Mouse (Mus musculus) kidney, embryonic 16.5 days (tissue): ENCODE measurements around the gene Gm40460. TPM values are rescaled to one million over a fixed set of nuclear protein-coding genes. Genes with fewer than 3 reads are reported as not detected.

Source experiments
- ATAC-seq: fragments of 200-750 bp; cut with Nextera tagmentation; 2 replicates; pipeline ENCODE4 v1.8.0; 2017; ENCODE audit warnings: moderate TSS enrichment; ENCODE audit not compliant: low FRiP score, low TSS enrichment
- H3K27ac ChIP-seq: fragments of 300-500 bp; sonication (generic); 2 replicates; pipeline ENCODE4 v1.5.1; 2014; ENCODE audit warnings: low read length
- H3K27me3 ChIP-seq: fragments of 300-500 bp; sonication (generic); 2 replicates; pipeline ENCODE4 v1.6.1; 2014; ENCODE audit warnings: low read length, control low read depth, mixed read lengths; ENCODE audit not compliant: insufficient read depth
- H3K36me3 ChIP-seq: fragments of 300-500 bp; sonication (generic); 2 replicates; pipeline ENCODE4 v1.6.1; 2014; ENCODE audit warnings: low read length, control low read depth, mixed read lengths; ENCODE audit not compliant: insufficient read depth
- H3K4me1 ChIP-seq: fragments of 300-500 bp; sonication (generic); 2 replicates; pipeline ENCODE4 v1.6.1; 2014; ENCODE audit warnings: low read length, control low read depth, mixed read lengths; ENCODE audit not compliant: insufficient read depth
- H3K4me2 ChIP-seq: fragments of 300-500 bp; sonication (generic); replicated peaks from 2 replicates; pipeline ENCODE4 v1.6.1; 2014; ENCODE audit warnings: low read depth, low read length
- H3K4me3 ChIP-seq: fragments of 300-500 bp; sonication (generic); 2 replicates; pipeline ENCODE4 v1.5.1; 2014; ENCODE audit warnings: mild to moderate bottlenecking, low read length
- H3K9ac ChIP-seq: fragments of 300-500 bp; sonication (generic); replicated peaks from 2 replicates; pipeline ENCODE4 v1.6.1; 2014; ENCODE audit warnings: low read length
- H3K9me3 ChIP-seq: fragments of 300-500 bp; sonication (generic); 2 replicates; pipeline ENCODE4 v1.6.1; 2016; ENCODE audit warnings: low read length, control low read depth
- WGBS: fragments of 180-500 bp; shearing (Covaris S2); extraction: QIAGEN DNeasy Blood & Tissue Kit; methylation state at CpG from one replicate; pipeline ENCODE4 v1.1.7; 2014; 5-methylcytosine and 5-hydroxymethylcytosine counted together
- polyA plus RNA-seq: library from polyadenylated mRNA; unstranded; fragments of >200 nt; fragmentation: Nextera tagmentation; extraction: Ambion mirVana; gene quantifications from 2 replicates; pipeline ENCODE4 v1.2.1, GENCODE M21; 2015

Gene Gm40460
- polyA plus RNA-seq, 1 experiment from 2014 or later: not detected

DNA sequence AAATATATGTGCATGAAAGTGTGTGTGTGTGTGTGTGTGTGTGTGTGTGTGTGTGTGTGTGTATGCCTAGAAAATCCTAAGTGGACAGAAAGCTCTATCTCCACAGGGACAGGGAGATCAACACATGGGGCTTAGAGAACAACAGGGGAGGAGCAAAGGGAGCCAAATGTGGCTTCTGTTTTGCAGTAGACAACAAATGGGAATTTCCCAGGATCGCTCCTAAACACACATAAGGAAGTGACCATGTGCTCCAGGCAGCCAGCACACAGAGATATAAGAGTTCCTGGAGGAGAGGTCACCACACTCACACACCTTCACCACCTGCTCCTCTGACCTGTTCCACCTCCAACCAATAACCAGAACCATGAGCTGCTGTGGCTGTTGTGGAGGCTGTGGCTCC is 39.8 kb downstream of the Gm40460 start, which contains the start of gene Krtap5-3:
Gene Krtap5-3 (plus strand): TSS at position 301 of the 400 bp plus-strand sequence.
- no peak within 1 kb of the TSS for H3K4me2 ChIP-seq
- no peaks in the 10 kb centered on the region for H3K9me3 ChIP-seq
- H3K27ac ChIP-seq: no peak within 1 kb of the TSS
- 21% methylated on average over 1 of the region's 1 CpGs for WGBS
- no peaks in the 10 kb centered on the region for H3K4me1 ChIP-seq
- H3K36me3 ChIP-seq: no peaks in the 10 kb centered on the region
- ATAC-seq: no peak
- no peaks in the 10 kb centered on the region for H3K27me3 ChIP-seq
- H3K4me3 ChIP-seq: no peak within 1 kb of the TSS
- no peak within 1 kb of the TSS for H3K9ac ChIP-seq

DNA sequence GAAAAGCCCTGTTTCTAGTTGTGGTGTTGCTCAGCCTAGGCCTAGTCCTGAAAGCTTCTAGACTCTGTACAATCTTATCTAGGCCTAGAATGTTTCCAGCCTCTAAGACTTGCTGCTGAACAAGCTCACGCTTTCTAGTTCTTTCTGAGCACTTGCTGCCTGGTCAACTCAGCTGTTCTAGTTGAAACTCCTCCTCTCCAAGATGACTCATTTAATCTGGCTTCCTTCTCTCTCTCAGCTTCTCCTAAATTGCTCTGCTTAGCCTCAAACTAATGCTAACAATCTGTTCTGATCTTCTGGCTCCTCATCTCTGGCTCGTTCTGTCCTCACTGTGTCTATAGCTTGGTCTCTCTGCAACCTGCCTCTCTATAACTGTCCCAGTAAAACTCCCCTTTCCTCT is 42.1 kb downstream of the Gm40460 start:
- no peak overlapping the region for H3K9ac ChIP-seq
- no peak overlapping the region for H3K27ac ChIP-seq
- H3K4me1 ChIP-seq: no peaks in the 10 kb centered on the region
- no peaks in the 10 kb centered on the region for H3K27me3 ChIP-seq
- H3K9me3 ChIP-seq: peaks cover 2% of the 10 kb centered on the region; the same call in 1 of the 2 replicates
- H3K36me3 ChIP-seq: no peaks in the 10 kb centered on the region
- no peak overlapping the region for H3K4me2 ChIP-seq
- no peak overlapping the region for H3K4me3 ChIP-seq
- WGBS: 82% methylated on average over 2 of the region's 2 CpGs
- no peak for ATAC-seq

Other genes with a start within 250 kb of the Gm40460 start
- 69.1 and 77.2 TPM in 2 replicates for gene Mob2, start 180.0 kb downstream of the Gm40460 start, polyA plus RNA-seq
- gene Dusp8, start 145.2 kb downstream of the Gm40460 start, polyA plus RNA-seq: 2.4 and 2.5 TPM in 2 replicates
- gene Gm45618, start 120.3 kb downstream of the Gm40460 start, polyA plus RNA-seq: not detected in 2 replicates
- gene Gm39115, start 105.0 kb downstream of the Gm40460 start, polyA plus RNA-seq: not detected in 2 replicates
- not detected in 2 replicates for gene Gm45337, start 96.5 kb downstream of the Gm40460 start, polyA plus RNA-seq
- gene Gm29735, start 84.0 kb downstream of the Gm40460 start, polyA plus RNA-seq: not detected in 2 replicates
- gene Gm4553, start 75.3 kb downstream of the Gm40460 start, polyA plus RNA-seq: not detected in 2 replicates
- not detected in 2 replicates for gene Krtap5-2, start 65.1 kb downstream of the Gm40460 start, polyA plus RNA-seq
- gene Gm10153, start 50.7 kb downstream of the Gm40460 start, polyA plus RNA-seq: not detected in 2 replicates
- not detected in 2 replicates for gene Krtap5-3, start 39.7 kb downstream of the Gm40460 start, polyA plus RNA-seq
- not detected in 2 replicates for gene Gm7579, start 29.2 kb downstream of the Gm40460 start, polyA plus RNA-seq
- gene Krtap5-5, start 11.1 kb downstream of the Gm40460 start, polyA plus RNA-seq: not detected in 2 replicates
- not detected in 2 replicates for gene Gm2431, start 17.3 kb upstream of the Gm40460 start, polyA plus RNA-seq
- not detected in 2 replicates for gene Gm4559, start 33.3 kb upstream of the Gm40460 start, polyA plus RNA-seq
- not detected in 2 replicates for gene Krtap5-1, start 56.0 kb upstream of the Gm40460 start, polyA plus RNA-seq
- not detected in 2 replicates for gene Krtap5-4, start 62.5 kb upstream of the Gm40460 start, polyA plus RNA-seq
- gene Ifitm10, start 132.7 kb upstream of the Gm40460 start, polyA plus RNA-seq: 1.8 and 2.5 TPM in 2 replicates
- gene Gm49369, start 141.6 kb upstream of the Gm40460 start, polyA plus RNA-seq: 4.4 TPM in 1 of 2 replicates, not detected in the other
- 398 and 453 TPM in 2 replicates for gene Ctsd, start 147.0 kb upstream of the Gm40460 start, polyA plus RNA-seq
- 2.3 and 4.0 TPM in 2 replicates for gene Syt8, start 193.8 kb upstream of the Gm40460 start, polyA plus RNA-seq
- gene Tnni2, start 200.7 kb upstream of the Gm40460 start, polyA plus RNA-seq: 11.9 and 12.0 TPM in 2 replicates
- gene Lsp1, start 219.7 kb upstream of the Gm40460 start, polyA plus RNA-seq: 141 and 156 TPM in 2 replicates